Mouse (Mus musculus) effector memory CD4-positive, alpha-beta T cell, adult 5 months (primary cell): ENCODE data around the gene Dynlt3. TPM values are rescaled to one million over a fixed set of nuclear protein-coding genes. Genes with fewer than 3 reads are reported as not detected.

Experiments used
- polyA plus RNA-seq: library from polyadenylated mRNA; unstranded; fragments of 100-300 nt; shearing (Covaris generic); gene quantifications from one replicate; pipeline ENCODE4 v1.2.1, GENCODE M21; 2017

Dynlt3 gene
- 47.2 TPM for polyA plus RNA-seq

GRCm38 (mm10) chrX:9662391-9663111 is at the start of gene Dynlt3:
Dynlt3 (minus strand) TSS chrX:9663003.

Other genes starting within 250 kb of the Dynlt3 start
- gene Cybb, start 175.2 kb downstream of the Dynlt3 start, polyA plus RNA-seq, result 1.5 TPM
- gene H2al1o, start 90.6 kb downstream of the Dynlt3 start, polyA plus RNA-seq, result not detected
- gene Hypm, start 183.9 kb upstream of the Dynlt3 start, polyA plus RNA-seq, result not detected
- gene H2al3, start 186.7 kb upstream of the Dynlt3 start, polyA plus RNA-seq, result not detected
- gene Sytl5, start 222.6 kb upstream of the Dynlt3 start, polyA plus RNA-seq, result not detected